Mouse (Mus musculus) myocyte (in vitro differentiated cells): Measurements from ENCODE around the gene Adal.

ENCODE experiments used
- CEBPB ChIP-seq: IDR thresholded peaks from 2 replicates; pipeline ENCODE4 v1.6.1; 2011; ENCODE audit warnings: mild to moderate bottlenecking, moderate library complexity; ENCODE audit not compliant: poor library complexity, insufficient read depth, severe bottlenecking
- E2F4 ChIP-seq: IDR thresholded peaks from one replicate; pipeline ENCODE4 v1.6.1; 2011; ENCODE audit warnings: mild to moderate bottlenecking, control low read depth, moderate library complexity; ENCODE audit not compliant: insufficient read depth
- MAX ChIP-seq: IDR thresholded peaks from one replicate; pipeline ENCODE4 v1.6.1; 2011; ENCODE audit warnings: low read depth, mild to moderate bottlenecking, control low read depth
- MYOD1 ChIP-seq, 3 experiments: IDR thresholded peaks; one replicate each; pipeline ENCODE4 v1.6.1; 2011; ENCODE audit warnings: control low read depth in 2 of 3, low read depth in 2 of 3, mild to moderate bottlenecking in 2 of 3, moderate library complexity in 1 of 3; ENCODE audit not compliant: insufficient read length in 2 of 3, control insufficient read depth in 1 of 3
- POLR2A ChIP-seq: IDR thresholded peaks from one replicate; pipeline ENCODE4 v1.6.1; 2011; ENCODE audit warnings: low read depth, mild to moderate bottlenecking, control low read depth, moderate library complexity; ENCODE audit not compliant: insufficient read length
- POLR2AphosphoS2 ChIP-seq: IDR thresholded peaks from one replicate; pipeline ENCODE4 v1.6.1; 2011; ENCODE audit warnings: low read depth, control low read depth; ENCODE audit not compliant: insufficient read length
- REST ChIP-seq: IDR thresholded peaks from one replicate; pipeline ENCODE4 v1.6.1; 2011; ENCODE audit warnings: mild to moderate bottlenecking, control low read depth, moderate library complexity; ENCODE audit not compliant: insufficient read depth, insufficient read length
- SRF ChIP-seq: IDR thresholded peaks from one replicate; pipeline ENCODE4 v1.6.1; 2011; ENCODE audit warnings: low read depth; ENCODE audit not compliant: control insufficient read depth, insufficient read length
- TCF12 ChIP-seq: IDR thresholded peaks from one replicate; pipeline ENCODE4 v1.6.1; 2011; ENCODE audit warnings: mild to moderate bottlenecking, control low read depth; ENCODE audit not compliant: poor library complexity, insufficient read depth, severe bottlenecking
- TCF3 ChIP-seq: IDR thresholded peaks from one replicate; pipeline ENCODE4 v1.6.1; 2011; ENCODE audit warnings: low read depth, control low read depth; ENCODE audit not compliant: insufficient read length
- USF1 ChIP-seq: IDR thresholded peaks from one replicate; pipeline ENCODE4 v1.6.1; 2011; ENCODE audit warnings: low read depth, mild to moderate bottlenecking, control low read depth, moderate library complexity

GRCm38 (mm10) chr2:121128865-121129620, 11.2 kb upstream of the Adal start:
- no peak for TF ChIP-seq CEBPB
- no peak for TF ChIP-seq SRF
- TF ChIP-seq POLR2A, result no peak
- no peak for TF ChIP-seq USF1
- no peak for TF ChIP-seq MAX
- no peak for TF ChIP-seq POLR2AphosphoS2
- no peak for TF ChIP-seq MYOD1 (IDR thresholded peaks at IDR 0.05; ENCODE audit: control insufficient read depth in 1 of 3, insufficient read length in 2 of 3, low read depth in 2 of 3)
- no peak for TF ChIP-seq E2F4
- no peak for TF ChIP-seq TCF12
- no peak for TF ChIP-seq REST
- TF ChIP-seq TCF3, result no peak
